Mouse (Mus musculus): Measurements from ENCODE around the gene Ptk7.

DNA sequence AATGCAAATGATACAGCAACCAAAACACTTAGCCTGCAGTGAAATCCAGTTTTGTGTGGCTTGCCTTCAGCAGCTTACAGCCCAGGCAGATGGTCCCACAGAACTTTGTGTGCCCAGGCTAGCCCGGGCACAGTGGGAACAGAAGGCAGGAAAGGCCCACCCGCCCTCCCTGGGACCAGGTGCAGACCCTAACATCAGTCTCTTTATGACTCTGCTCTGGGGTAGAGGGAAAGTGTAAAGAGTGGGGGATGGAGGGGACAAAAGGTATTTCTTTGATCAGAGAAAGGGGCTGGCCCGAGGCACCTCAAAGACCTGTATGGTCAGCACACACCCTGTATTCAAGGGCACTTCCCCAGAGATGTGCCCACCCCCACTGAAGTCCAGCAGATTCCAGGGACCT, 16.1 kb downstream of the Ptk7 start:
- TF ChIP-seq CTCF (IDR thresholded peaks at IDR 0.05; ENCODE audit: borderline replicate concordance, extremely low read depth, insufficient read depth, insufficient read length), result no peak
- TF ChIP-seq POLR2A (IDR thresholded peaks at IDR 0.05; ENCODE audit: borderline replicate concordance, extremely low read depth, insufficient read depth, insufficient read length, poor library complexity, severe bottlenecking), result no peak
